Mouse (Mus musculus): ENCODE data around the gene Shc3. TPM values are rescaled to one million over a fixed set of nuclear protein-coding genes. Genes with fewer than 3 reads are reported as not detected.
A peak's percentile ranks its signal among the peaks of the same experiment; 100 is the strongest.

Shc3 gene
- polyA plus RNA-seq, 1 experiment from 2014 or later: 0.46 TPM

GRCm38 (mm10) chr13:51405731-51406320 lies 163.4 kb downstream of the Shc3 start:
- no peaks in the 10 kb centered on the region for H3K27me3 ChIP-seq (ENCODE audit: control insufficient read depth, insufficient read depth, low read length)
- H3K4me2 ChIP-seq (replicated peaks; ENCODE audit: low read depth, low read length): no peak overlapping the region
- no peak overlapping the region for H3K27ac ChIP-seq (ENCODE audit: low read length)
- no peaks in the 10 kb centered on the region for H3K36me3 ChIP-seq (ENCODE audit: control insufficient read depth, insufficient read depth, low read length)
- peaks cover 8% of the 10 kb centered on the region; the same call in 1 of the 2 replicates for H3K4me1 ChIP-seq (ENCODE audit: control insufficient read depth, insufficient read depth, low read length)
- no peak for ATAC-seq (ENCODE audit: insufficient number of reproducible peaks, insufficient read depth, low FRiP score, low read depth)
- H3K4me3 ChIP-seq (ENCODE audit: low read depth, low read length): no peak overlapping the region
- 91% methylated on average over 13 of the region's 13 CpGs for WGBS
- H3K9ac ChIP-seq (replicated peaks; ENCODE audit: low read depth, low read length): no peak overlapping the region
- no peaks in the 10 kb centered on the region for H3K9me3 ChIP-seq (ENCODE audit: control insufficient read depth, low read depth, low read length)

DNA sequence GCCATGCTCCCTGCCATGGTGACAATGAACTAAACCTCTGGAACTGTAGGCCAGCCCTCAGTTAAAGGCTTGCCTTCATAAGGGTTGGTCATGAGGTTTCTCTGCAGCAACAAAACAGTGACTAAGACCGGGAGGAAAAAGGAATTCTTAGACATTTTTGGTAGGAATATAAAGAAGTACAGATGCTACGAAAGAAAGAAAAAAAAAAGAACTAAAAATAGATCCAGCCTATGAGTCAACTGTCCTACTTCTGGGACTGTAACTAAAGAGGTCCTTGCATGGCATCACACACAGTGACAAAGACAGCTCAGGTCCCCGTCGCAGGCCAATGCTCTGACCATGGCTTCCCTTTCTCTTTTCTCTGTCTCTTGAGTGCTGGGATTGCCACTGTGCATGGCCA lies 164.7 kb downstream of the Shc3 start:
- no peaks in the 10 kb centered on the region for H3K36me3 ChIP-seq (ENCODE audit: control insufficient read depth, insufficient read depth, low read length)
- no peak overlapping the region for H3K4me3 ChIP-seq (ENCODE audit: low read depth, low read length)
- no peaks in the 10 kb centered on the region for H3K27me3 ChIP-seq (ENCODE audit: control insufficient read depth, insufficient read depth, low read length)
- H3K27ac ChIP-seq (ENCODE audit: low read length): no peak overlapping the region
- H3K4me2 ChIP-seq (replicated peaks; ENCODE audit: low read depth, low read length): no peak overlapping the region
- 80% methylated on average over 4 of the region's 4 CpGs for WGBS
- no peak for ATAC-seq (ENCODE audit: insufficient number of reproducible peaks, insufficient read depth, low FRiP score, low read depth)
- peaks cover 8% of the 10 kb centered on the region; the same call in 1 of the 2 replicates for H3K4me1 ChIP-seq (ENCODE audit: control insufficient read depth, insufficient read depth, low read length)
- no peak overlapping the region for H3K9ac ChIP-seq (replicated peaks; ENCODE audit: low read depth, low read length)
- no peaks in the 10 kb centered on the region for H3K9me3 ChIP-seq (ENCODE audit: control insufficient read depth, low read depth, low read length)

DNA sequence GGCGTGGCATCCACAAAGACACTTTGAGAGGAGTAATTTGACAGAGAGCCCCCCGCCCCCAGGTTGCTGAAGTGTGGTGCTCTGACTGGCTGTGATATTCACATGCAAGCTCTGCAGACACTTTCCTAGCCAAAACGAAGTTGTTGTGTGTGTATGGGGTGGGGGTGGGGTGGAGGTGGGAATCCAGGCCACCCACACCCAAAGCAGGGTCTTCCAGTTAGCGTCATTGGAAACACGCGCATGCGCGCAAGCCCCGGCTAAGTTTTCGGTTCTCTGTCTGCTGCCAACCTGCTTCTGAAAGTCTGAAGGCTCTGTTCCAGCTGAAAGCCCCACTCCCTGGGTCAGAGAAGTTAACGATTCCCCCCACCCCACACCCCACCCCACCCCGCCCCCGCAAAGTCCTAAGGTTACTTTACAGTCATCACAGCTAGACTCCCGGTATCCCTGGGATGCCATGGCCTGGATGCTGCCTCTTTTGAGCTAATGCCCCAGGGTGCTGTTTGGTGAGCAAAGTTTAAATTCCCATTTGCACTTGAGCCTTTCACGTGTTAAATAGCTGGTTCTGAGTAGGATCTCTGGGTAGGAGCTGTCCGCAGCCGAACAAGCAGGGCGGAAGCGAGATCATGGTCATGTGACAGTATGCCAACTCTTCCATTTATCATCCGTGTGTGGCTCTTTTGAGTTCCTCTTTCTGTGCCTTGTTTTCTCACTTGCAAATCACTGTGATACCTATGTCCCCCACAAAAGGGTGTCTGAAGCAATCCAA lies 168.3 kb downstream of the Shc3 start:
- no peak overlapping the region for H3K27ac ChIP-seq (ENCODE audit: low read length)

DNA sequence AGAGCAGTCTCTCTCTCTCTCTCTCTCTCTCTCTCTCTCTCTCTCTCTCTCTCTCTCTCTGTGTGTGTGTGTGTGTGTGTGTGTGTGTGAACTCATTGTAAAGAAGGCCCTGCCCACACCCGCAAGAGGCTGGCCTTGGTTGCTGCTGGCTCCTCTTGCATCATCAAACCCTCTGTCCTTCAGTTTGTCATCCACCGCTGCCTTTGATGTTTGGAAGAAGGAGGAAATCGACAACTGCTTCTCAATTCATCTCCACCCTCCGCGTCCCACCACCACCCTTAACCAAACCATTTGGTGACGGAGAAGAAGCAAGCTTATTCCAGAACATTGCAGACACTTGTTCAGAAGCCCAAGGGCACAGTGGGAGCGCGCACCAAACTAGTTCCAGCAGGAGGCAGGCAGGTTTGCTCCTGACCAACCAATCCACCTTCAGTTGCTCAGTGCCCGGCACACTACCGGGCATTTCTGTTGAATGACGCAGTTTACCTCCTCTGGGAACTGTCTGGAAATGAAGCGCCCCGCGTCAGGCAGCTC lies 169.0 kb downstream of the Shc3 start:
- Histone ChIP-seq H3K27me3 (ENCODE audit: control insufficient read depth, insufficient read depth, low read length) (no peaks in the 10 kb centered on the region), H3K27ac (ENCODE audit: low read length) (no peak overlapping the region), H3K9ac (replicated peaks; ENCODE audit: low read depth, low read length) (no peak overlapping the region), H3K9me3 (ENCODE audit: control insufficient read depth, low read depth, low read length) (peaks cover 2% of the 10 kb centered on the region; the same call in 1 of the 2 replicates), H3K4me3 (ENCODE audit: low read depth, low read length) (peak overlapping the region; percentile 26), H3K4me1 (ENCODE audit: control insufficient read depth, insufficient read depth, low read length) (no peaks in the 10 kb centered on the region), H3K4me2 (replicated peaks; ENCODE audit: low read depth, low read length) (peak overlapping the region; percentile 51), H3K36me3 (ENCODE audit: control insufficient read depth, insufficient read depth, low read length) (no peaks in the 10 kb centered on the region)
- WGBS: 23% methylated on average over 14 of the region's 14 CpGs
- peak; percentile 59; the same call in 1 of the 2 replicates for ATAC-seq (ENCODE audit: insufficient number of reproducible peaks, insufficient read depth, low FRiP score, low read depth)

More for the DNA sequence above, 168.3 kb downstream of the Shc3 start:
- no peak; the same call in 1 of the 2 replicates for ATAC-seq (ENCODE audit: insufficient number of reproducible peaks, insufficient read depth, low FRiP score, low read depth)
- Histone ChIP-seq H3K36me3 (ENCODE audit: control insufficient read depth, insufficient read depth, low read length) (no peaks in the 10 kb centered on the region), H3K27me3 (ENCODE audit: control insufficient read depth, insufficient read depth, low read length) (no peaks in the 10 kb centered on the region), H3K4me1 (ENCODE audit: control insufficient read depth, insufficient read depth, low read length) (no peaks in the 10 kb centered on the region), H3K9ac (replicated peaks; ENCODE audit: low read depth, low read length) (no peak overlapping the region; the same call in 1 of the 2 replicates), H3K4me3 (ENCODE audit: low read depth, low read length) (peak overlapping the region; percentile 26), H3K9me3 (ENCODE audit: control insufficient read depth, low read depth, low read length) (no peaks in the 10 kb centered on the region), H3K4me2 (replicated peaks; ENCODE audit: low read depth, low read length) (peak overlapping the region; percentile 51)
- 7% methylated on average over 20 of the region's 20 CpGs for WGBS

DNA sequence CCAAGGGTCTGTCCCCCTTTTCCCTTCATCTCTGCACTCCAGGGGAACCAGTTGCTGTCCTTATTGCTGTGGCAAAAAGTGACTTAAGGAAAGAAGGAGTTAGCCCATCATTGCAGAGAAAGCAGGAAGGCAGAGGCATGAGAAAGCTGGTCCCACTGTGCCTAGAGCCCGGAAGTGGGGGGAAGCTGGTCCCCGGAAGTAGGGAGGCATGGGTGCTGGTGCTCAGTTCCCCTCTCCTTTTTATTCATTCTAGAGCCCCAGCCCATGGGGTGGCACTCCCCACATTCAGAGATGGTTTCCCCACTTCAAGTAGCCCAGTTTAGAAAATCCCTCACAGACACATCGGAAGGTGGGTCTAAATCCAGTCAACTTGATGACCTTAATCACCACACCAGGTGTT lies 169.7 kb downstream of the Shc3 start:
- Histone ChIP-seq H3K36me3 (ENCODE audit: control insufficient read depth, insufficient read depth, low read length) (no peaks in the 10 kb centered on the region), H3K27ac (ENCODE audit: low read length) (no peak overlapping the region), H3K9me3 (ENCODE audit: control insufficient read depth, low read depth, low read length) (peaks cover 5% of the 10 kb centered on the region; the same call in 1 of the 2 replicates), H3K4me2 (replicated peaks; ENCODE audit: low read depth, low read length) (no peak overlapping the region), H3K27me3 (ENCODE audit: control insufficient read depth, insufficient read depth, low read length) (no peaks in the 10 kb centered on the region), H3K4me1 (ENCODE audit: control insufficient read depth, insufficient read depth, low read length) (no peaks in the 10 kb centered on the region), H3K4me3 (ENCODE audit: low read depth, low read length) (no peak overlapping the region), H3K9ac (replicated peaks; ENCODE audit: low read depth, low read length) (no peak overlapping the region)
- ATAC-seq (ENCODE audit: insufficient number of reproducible peaks, insufficient read depth, low FRiP score, low read depth): no peak
- WGBS: 88% methylated on average over 3 of the region's 3 CpGs

DNA sequence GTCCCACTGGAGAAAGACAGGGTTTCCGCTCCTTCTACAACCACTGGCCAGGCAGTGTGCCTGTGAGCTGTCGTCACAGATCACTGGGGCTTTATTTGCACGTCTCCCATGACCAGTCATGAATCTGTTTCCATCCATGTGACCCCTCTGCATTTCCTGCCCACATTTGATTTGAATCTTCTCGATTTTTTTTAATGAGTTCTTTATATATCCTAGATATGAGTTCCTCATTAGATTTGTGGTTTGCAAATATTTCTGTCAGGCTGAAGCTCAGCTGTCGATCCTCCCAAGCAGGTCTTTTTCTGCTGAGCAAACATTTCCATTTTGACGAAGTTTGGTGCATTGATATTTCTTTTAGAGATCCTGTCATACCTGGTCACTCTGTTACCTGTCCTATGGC lies 171.4 kb downstream of the Shc3 start:
- H3K27me3 ChIP-seq (ENCODE audit: control insufficient read depth, insufficient read depth, low read length): no peaks in the 10 kb centered on the region
- no peak overlapping the region for H3K4me3 ChIP-seq (ENCODE audit: low read depth, low read length)
- no peaks in the 10 kb centered on the region for H3K36me3 ChIP-seq (ENCODE audit: control insufficient read depth, insufficient read depth, low read length)
- H3K4me2 ChIP-seq (replicated peaks; ENCODE audit: low read depth, low read length): no peak overlapping the region
- no peak for ATAC-seq (ENCODE audit: insufficient number of reproducible peaks, insufficient read depth, low FRiP score, low read depth)
- H3K27ac ChIP-seq (ENCODE audit: low read length): no peak overlapping the region
- peaks cover 5% of the 10 kb centered on the region; the same call in 1 of the 2 replicates for H3K9me3 ChIP-seq (ENCODE audit: control insufficient read depth, low read depth, low read length)
- 78% methylated on average over 6 of the region's 6 CpGs for WGBS
- no peaks in the 10 kb centered on the region for H3K4me1 ChIP-seq (ENCODE audit: control insufficient read depth, insufficient read depth, low read length)
- no peak overlapping the region for H3K9ac ChIP-seq (replicated peaks; ENCODE audit: low read depth, low read length)

- no peak overlapping the region for H3K9ac ChIP-seq (replicated peaks; ENCODE audit: low read depth, low read length)
Measured at GRCm38 (mm10) chr13:51392256-51392655, 177.0 kb downstream of the Shc3 start.

GRCm38 (mm10) chr13:51391359-51391916 lies 177.8 kb downstream of the Shc3 start:
- no peaks in the 10 kb centered on the region for H3K4me1 ChIP-seq (ENCODE audit: control insufficient read depth, insufficient read depth, low read length)
- no peak overlapping the region for H3K27ac ChIP-seq (ENCODE audit: low read length)
- no peak overlapping the region for H3K4me2 ChIP-seq (replicated peaks; ENCODE audit: low read depth, low read length)
- H3K9me3 ChIP-seq (ENCODE audit: control insufficient read depth, low read depth, low read length): peaks cover 5% of the 10 kb centered on the region; the same call in 1 of the 2 replicates
- H3K4me3 ChIP-seq (ENCODE audit: low read depth, low read length): no peak overlapping the region
- ATAC-seq (ENCODE audit: insufficient number of reproducible peaks, insufficient read depth, low FRiP score, low read depth): no peak
- H3K36me3 ChIP-seq (ENCODE audit: control insufficient read depth, insufficient read depth, low read length): no peaks in the 10 kb centered on the region
- WGBS: 80% methylated on average over 6 of the region's 6 CpGs
- H3K9ac ChIP-seq (replicated peaks; ENCODE audit: low read depth, low read length): no peak overlapping the region
- no peaks in the 10 kb centered on the region for H3K27me3 ChIP-seq (ENCODE audit: control insufficient read depth, insufficient read depth, low read length)

More at GRCm38 (mm10) chr13:51392256-51392655, 177.0 kb downstream of the Shc3 start:
- H3K36me3 ChIP-seq (ENCODE audit: control insufficient read depth, insufficient read depth, low read length): no peaks in the 10 kb centered on the region
- H3K4me2 ChIP-seq (replicated peaks; ENCODE audit: low read depth, low read length): no peak overlapping the region
- H3K9me3 ChIP-seq (ENCODE audit: control insufficient read depth, low read depth, low read length): peaks cover 5% of the 10 kb centered on the region; the same call in 1 of the 2 replicates
- no peaks in the 10 kb centered on the region for H3K4me1 ChIP-seq (ENCODE audit: control insufficient read depth, insufficient read depth, low read length)
- no peak for ATAC-seq (ENCODE audit: insufficient number of reproducible peaks, insufficient read depth, low FRiP score, low read depth)
- H3K27me3 ChIP-seq (ENCODE audit: control insufficient read depth, insufficient read depth, low read length): no peaks in the 10 kb centered on the region
- WGBS: 80% methylated on average over 1 of the region's 1 CpGs
- no peak overlapping the region for H3K27ac ChIP-seq (ENCODE audit: low read length)
- H3K4me3 ChIP-seq (ENCODE audit: low read depth, low read length): no peak overlapping the region

Measured in stomach, embryonic 14.5 days (tissue).